Mouse (Mus musculus) ES-E14 (cell line): ENCODE data around the gene Gm36245.

Experiments used
- CHD2 ChIP-seq: IDR thresholded peaks from 2 replicates; pipeline ENCODE4 v1.6.1; 2014; ENCODE audit warnings: mild to moderate bottlenecking, low read depth, low read length, inconsistent platforms
- ZC3H11A ChIP-seq: IDR thresholded peaks from 2 replicates; pipeline ENCODE4 v1.6.1; 2012; ENCODE audit warnings: low read depth, mild to moderate bottlenecking, inconsistent platforms, low read length, borderline replicate concordance
- ZNF384 ChIP-seq: IDR thresholded peaks from 2 replicates; pipeline ENCODE4 v1.6.1; 2012; ENCODE audit warnings: low read depth, low read length, inconsistent platforms

- TF ChIP-seq CHD2 (no peak), ZC3H11A (no peak), ZNF384 (no peak)
These were observed 20.3 kb upstream of the Gm36245 start for GRCm38 (mm10) chr15:77578801-77579200.
